Comparison of ENCODE assay signal across 21 mouse cellular contexts in genomic region chr11:18123031-18123430, GRCm38 (mm10).
DNase-seq lines count a peak whose midpoint lies in the region; ATAC-seq and TF ChIP-seq lines count a peak whose summit lies in the region.
"Had no signal": no experiment of that assay in that cellular context is flagged by ENCODE, and none has a peak within 500 bp of the region (broad histone marks: within the 10 kb centered on the region; RNA-seq: fewer than 3 reads in every experiment).

No protein-coding gene starts in this region.

- H3K27ac ChIP-seq in forebrain, postnatal 0 days (ENCODE audit: low read depth, low read length) = no peak overlapping the region
- no peak overlapping the region for H3K27ac ChIP-seq in midbrain, embryonic 16.5 days (ENCODE audit: low read length)
- H3K27ac ChIP-seq: hindbrain, embryonic 14.5 days; midbrain, embryonic 15.5 days; stomach, embryonic 15.5 days had no signal

- H3K4me2 ChIP-seq in forebrain, postnatal 0 days (ENCODE audit: low read depth) = no peak overlapping the region
- no peak overlapping the region for H3K4me2 ChIP-seq in midbrain, embryonic 16.5 days (ENCODE audit: low read length)
- H3K4me2 ChIP-seq: hindbrain, embryonic 14.5 days; midbrain, embryonic 15.5 days; stomach, embryonic 15.5 days had no signal

- TF ChIP-seq CTCF in forebrain, postnatal 0 days (IDR thresholded peaks at IDR 0.05; ENCODE audit: low read depth) = no peak

- 62% methylated on average over 6 of the region's 6 CpGs for WGBS in forebrain, postnatal 0 days
- WGBS in midbrain, embryonic 16.5 days = 91% methylated on average over 6 of the region's 6 CpGs

- ATAC-seq in forebrain, postnatal 0 days = peak; percentile 71
- ATAC-seq in midbrain, embryonic 16.5 days = no peak
- ATAC-seq: midbrain, embryonic 15.5 days had no signal

- H3K36me3 ChIP-seq in forebrain, postnatal 0 days (ENCODE audit: insufficient read depth) = no peaks in the 10 kb centered on the region
- H3K36me3 ChIP-seq in midbrain, embryonic 16.5 days (ENCODE audit: control insufficient read depth, insufficient read depth, low read length) = no peaks in the 10 kb centered on the region
- H3K36me3 ChIP-seq: midbrain, embryonic 15.5 days; stomach, embryonic 15.5 days had no signal

- no peak overlapping the region for H3K9ac ChIP-seq in forebrain, postnatal 0 days
- H3K9ac ChIP-seq in midbrain, embryonic 16.5 days (ENCODE audit: low read depth, low read length) = no peak overlapping the region
- H3K9ac ChIP-seq: hindbrain, embryonic 14.5 days; midbrain, embryonic 15.5 days; stomach, embryonic 15.5 days had no signal

- no peaks in the 10 kb centered on the region for H3K27me3 ChIP-seq in forebrain, postnatal 0 days (ENCODE audit: insufficient read depth, low read length)
- H3K27me3 ChIP-seq in midbrain, embryonic 16.5 days (ENCODE audit: control insufficient read depth, insufficient read depth, low read depth, low read length) = no peaks in the 10 kb centered on the region
- H3K27me3 ChIP-seq: midbrain, embryonic 15.5 days; stomach, embryonic 15.5 days had no signal

- peak; percentile 22 to 38 for DNase-seq in cerebellum, postnatal 10 days
- no peak for DNase-seq in cerebellum, adult 11-12 months
- peak; percentile 4 for DNase-seq in heart, postnatal 4 days
- DNase-seq in heart, adult 8-10 months (ENCODE audit: low spot score) = no peak
- peak; percentile 49 for DNase-seq in forebrain, postnatal 0 days
- DNase-seq in right cerebral cortex, postnatal 10 days (ENCODE audit: low spot score in 2 of 2) = peak; percentile 46 to 49
- no peak for DNase-seq in gastrocnemius, adult 18-20 months (ENCODE audit: low spot score)
- DNase-seq: adrenal gland, adult 2 months; cerebellum, adult 11 months; cerebellum, postnatal 36 days; gastrocnemius, postnatal 36 days; kidney, adult 9 months; kidney, postnatal 25 days; layer of hippocampus, adult 9-11 months; liver; spleen, adult 18-20 months; thymus, adult 18-20 months had no signal

- H3K9me3 ChIP-seq in forebrain, postnatal 0 days (ENCODE audit: low read length) = no peaks in the 10 kb centered on the region
- H3K9me3 ChIP-seq in midbrain, embryonic 16.5 days (replicated peaks; ENCODE audit: control insufficient read depth, low read length, poor library complexity, severe bottlenecking) = no peaks in the 10 kb centered on the region
- H3K9me3 ChIP-seq: midbrain, embryonic 15.5 days; stomach, embryonic 15.5 days had no signal

- no peak overlapping the region for H3K4me3 ChIP-seq in forebrain, postnatal 0 days (ENCODE audit: low read depth, low read length)
- H3K4me3 ChIP-seq in midbrain, embryonic 16.5 days (ENCODE audit: low read depth, low read length) = no peak overlapping the region
- H3K4me3 ChIP-seq: midbrain, embryonic 15.5 days; stomach, embryonic 15.5 days had no signal

- H3K4me1 ChIP-seq in forebrain, postnatal 0 days (ENCODE audit: insufficient read depth) = no peaks in the 10 kb centered on the region
- no peaks in the 10 kb centered on the region for H3K4me1 ChIP-seq in midbrain, embryonic 16.5 days (ENCODE audit: control insufficient read depth, insufficient read depth, low read length)
- H3K4me1 ChIP-seq: midbrain, embryonic 15.5 days; stomach, embryonic 15.5 days had no signal

Comparison
In these comparisons a context has a peak if more than half of its experiments do, and no peak if none do; other contexts are left out.
1. DNase-seq: peak in cerebellum, postnatal 10 days (2 of 2), heart, postnatal 4 days (single experiment), forebrain, postnatal 0 days (single experiment) and right cerebral cortex, postnatal 10 days (2 of 2); none in cerebellum, adult 11-12 months (single experiment), heart, adult 8-10 months (single experiment) and gastrocnemius, adult 18-20 months (single experiment).